Mouse (Mus musculus): ENCODE results near the gene 4933427D14Rik. TPM values are rescaled to one million over a fixed set of nuclear protein-coding genes. Genes with fewer than 3 reads are reported as not detected.

4933427D14Rik gene
- polyA plus RNA-seq, 2 experiments: 11.1 to 19.2 TPM

- H3K27ac ChIP-seq (replicated peaks; ENCODE audit: low read depth, low read length): no peak overlapping the region
Observed at GRCm38 (mm10) chr11:72142889-72143288, 64.4 kb downstream of the 4933427D14Rik start.

GRCm38 (mm10) chr11:72140198-72140597, 67.1 kb downstream of the 4933427D14Rik start:
- no peak for ATAC-seq (ENCODE audit: low FRiP score, low read depth)
- Histone ChIP-seq H3K27me3 (ENCODE audit: control insufficient read depth, insufficient read depth, low read length) (peaks cover 28% of the 10 kb centered on the region), H3K27ac (replicated peaks; ENCODE audit: low read depth, low read length) (no peak overlapping the region), H3K4me1 (ENCODE audit: control insufficient read depth, insufficient read depth, low read length) (no peaks in the 10 kb centered on the region), H3K9me3 (ENCODE audit: control insufficient read depth, low read length) (no peaks in the 10 kb centered on the region), H3K36me3 (ENCODE audit: control insufficient read depth, insufficient read depth, low read length) (no peaks in the 10 kb centered on the region), H3K9ac (ENCODE audit: low read depth, low read length, severe bottlenecking) (no peak overlapping the region), H3K4me2 (replicated peaks; ENCODE audit: low read depth, low read length, severe bottlenecking) (no peak overlapping the region), H3K4me3 (replicated peaks; ENCODE audit: low read length) (no peak overlapping the region)
- DNase-seq (ENCODE audit: low spot score): no peak
- 50% methylated on average over 6 of the region's 6 CpGs for WGBS
- no peak for TF ChIP-seq POLR2A (IDR thresholded peaks at IDR 0.05; ENCODE audit: borderline replicate concordance, extremely low read depth, insufficient read depth, insufficient read length)

More at GRCm38 (mm10) chr11:72142889-72143288, 64.4 kb downstream of the 4933427D14Rik start:
- H3K9me3 ChIP-seq (ENCODE audit: control insufficient read depth, low read length): no peaks in the 10 kb centered on the region
- no peak overlapping the region for H3K4me2 ChIP-seq (replicated peaks; ENCODE audit: low read depth, low read length, severe bottlenecking)
- peak; percentile 38 for DNase-seq (ENCODE audit: low spot score)
- H3K36me3 ChIP-seq (ENCODE audit: control insufficient read depth, insufficient read depth, low read length): no peaks in the 10 kb centered on the region
- no peak overlapping the region for H3K9ac ChIP-seq (ENCODE audit: low read depth, low read length, severe bottlenecking)
- H3K27me3 ChIP-seq (ENCODE audit: control insufficient read depth, insufficient read depth, low read length): 0 out of 2 replicates have a peak, but pooled peaks cover 3% of the 10 kb centered on the region
- H3K4me1 ChIP-seq (ENCODE audit: control insufficient read depth, insufficient read depth, low read length): no peaks in the 10 kb centered on the region
- no peak; the same call in 1 of the 2 replicates for ATAC-seq (ENCODE audit: low FRiP score, low read depth)
- 54% methylated on average over 10 of the region's 10 CpGs for WGBS
- H3K4me3 ChIP-seq (replicated peaks; ENCODE audit: low read length): no peak overlapping the region
- TF ChIP-seq POLR2A (IDR thresholded peaks at IDR 0.05; ENCODE audit: borderline replicate concordance, extremely low read depth, insufficient read depth, insufficient read length): no peak

- no peak for DNase-seq (ENCODE audit: low spot score)
- no peaks in the 10 kb centered on the region for H3K9me3 ChIP-seq (ENCODE audit: control insufficient read depth, low read length)
- H3K27ac ChIP-seq (replicated peaks; ENCODE audit: low read depth, low read length): no peak overlapping the region
- H3K4me3 ChIP-seq (replicated peaks; ENCODE audit: low read length): peak overlapping the region; percentile 54
- WGBS: 19% methylated on average over 11 of the region's 11 CpGs
- 0 out of 2 replicates have a peak, but pooled peaks cover 6% of the 10 kb centered on the region for H3K4me1 ChIP-seq (ENCODE audit: control insufficient read depth, insufficient read depth, low read length)
- no peak for ATAC-seq (ENCODE audit: low FRiP score, low read depth)
- no peak for TF ChIP-seq POLR2A (IDR thresholded peaks at IDR 0.05; ENCODE audit: borderline replicate concordance, extremely low read depth, insufficient read depth, insufficient read length)
- peaks cover 49% of the 10 kb centered on the region for H3K27me3 ChIP-seq (ENCODE audit: control insufficient read depth, insufficient read depth, low read length)
- peak overlapping the region; percentile 99 for H3K4me2 ChIP-seq (replicated peaks; ENCODE audit: low read depth, low read length, severe bottlenecking)
- H3K9ac ChIP-seq (ENCODE audit: low read depth, low read length, severe bottlenecking): no peak overlapping the region
- H3K36me3 ChIP-seq (ENCODE audit: control insufficient read depth, insufficient read depth, low read length): no peaks in the 10 kb centered on the region
Observed at GRCm38 (mm10) chr11:72136231-72136982, 70.9 kb downstream of the 4933427D14Rik start.

- Histone ChIP-seq H3K9me3 (ENCODE audit: control insufficient read depth, low read length) (no peaks in the 10 kb centered on the region), H3K27me3 (ENCODE audit: control insufficient read depth, insufficient read depth, low read length) (peaks cover 49% of the 10 kb centered on the region), H3K4me2 (replicated peaks; ENCODE audit: low read depth, low read length, severe bottlenecking) (peak within 1 kb of the TSS; percentile 99), H3K27ac (replicated peaks; ENCODE audit: low read depth, low read length) (no peak within 1 kb of the TSS), H3K36me3 (ENCODE audit: control insufficient read depth, insufficient read depth, low read length) (no peaks in the 10 kb centered on the region), H3K9ac (ENCODE audit: low read depth, low read length, severe bottlenecking) (peak within 1 kb of the TSS; percentile 58), H3K4me1 (ENCODE audit: control insufficient read depth, insufficient read depth, low read length) (0 out of 2 replicates have a peak, but pooled peaks cover 6% of the 10 kb centered on the region), H3K4me3 (replicated peaks; ENCODE audit: low read length) (peak within 1 kb of the TSS; percentile 54)
- TF ChIP-seq POLR2A (IDR thresholded peaks at IDR 0.05; ENCODE audit: borderline replicate concordance, extremely low read depth, insufficient read depth, insufficient read length): no peak
- no peak for DNase-seq (ENCODE audit: low spot score)
- 0% methylated on average over 48 of the region's 107 CpGs for WGBS
- no peak for ATAC-seq (ENCODE audit: low FRiP score, low read depth)
Observed at GRCm38 (mm10) chr11:72135383-72136158, 71.7 kb downstream of the 4933427D14Rik start, which contains the start of gene Pitpnm3. Gene Pitpnm3, minus strand, starts transcription at chr11:72135778.
